Mouse (Mus musculus) MEL-GATA-1-ER (cell line): ENCODE results near the gene Lrrfip2.

Source experiments
- DNase-seq: peaks from one replicate; pipeline ENCODE4 v3.0.0-alpha.2; 2012; ENCODE audit warnings: low read depth; ENCODE audit errors: extremely low read depth

Lrrfip2 gene

DNA sequence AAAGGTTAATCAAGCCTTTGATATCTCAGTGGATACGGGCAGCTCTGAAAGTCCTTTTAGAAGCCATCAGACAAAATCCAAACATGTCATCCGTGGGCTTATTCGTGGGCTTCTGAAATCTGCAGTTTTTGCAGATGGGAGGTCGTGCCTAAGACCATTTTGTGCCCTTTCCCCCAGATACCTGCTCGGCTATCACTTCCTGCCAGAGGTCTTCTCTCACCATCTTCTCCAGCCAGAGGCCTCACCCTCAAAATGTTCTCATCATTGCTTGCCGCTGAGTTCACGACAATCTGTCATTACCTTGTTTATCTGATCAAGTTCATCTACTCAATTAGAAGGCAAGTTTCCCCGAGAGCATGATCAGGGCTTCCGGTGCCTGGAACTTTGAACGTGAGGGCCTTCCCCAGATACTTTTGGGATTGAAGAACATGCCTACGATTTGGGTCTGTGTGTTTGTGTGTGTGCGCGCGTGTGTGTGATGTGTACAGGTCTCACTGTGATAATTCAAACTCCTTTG lies at the start of gene Lrrfip2:
Gene Lrrfip2 (plus strand): TSS at position 467 of the 517 bp plus-strand sequence.
- no peak for DNase-seq

DNA sequence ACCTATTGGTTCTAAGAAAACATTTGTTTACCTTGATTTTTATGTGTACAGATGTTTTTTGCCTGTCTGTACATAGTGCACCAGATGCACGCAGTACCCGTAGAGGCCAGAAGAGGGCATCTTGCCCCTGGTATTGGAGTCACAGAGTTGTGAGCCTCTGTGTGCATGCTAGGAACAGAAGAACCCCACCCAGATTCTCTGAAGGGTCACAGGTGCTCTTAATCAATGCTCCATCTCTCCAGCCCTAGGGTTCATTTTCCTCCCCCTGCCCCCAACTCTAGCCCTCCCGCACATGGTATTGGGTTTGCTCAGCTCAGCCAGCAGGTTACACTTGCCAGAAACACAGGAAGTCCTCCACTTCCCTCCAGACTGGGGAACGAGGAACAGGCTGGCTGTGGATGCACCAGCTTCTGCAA lies 46.8 kb upstream of the Lrrfip2 start:
- DNase-seq, result no peak

DNA sequence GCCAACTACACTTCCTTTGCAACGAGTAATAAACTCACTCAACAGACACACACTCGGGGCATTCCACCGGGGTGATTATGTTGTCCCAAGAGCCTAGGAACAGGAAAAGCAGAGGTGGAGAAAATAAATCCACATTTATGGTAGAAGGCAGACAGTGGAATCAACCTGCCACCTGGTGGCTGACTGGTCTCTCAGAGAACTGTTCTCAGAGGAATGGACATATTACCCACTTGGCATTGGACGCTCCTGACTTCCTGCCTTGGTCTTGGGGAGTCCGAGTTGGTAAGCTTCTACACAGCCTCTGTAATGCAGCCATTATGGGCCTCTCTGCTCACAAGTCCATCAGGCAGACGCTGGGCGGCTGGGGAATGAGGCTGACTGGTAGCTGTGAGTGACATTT lies 45.2 kb upstream of the Lrrfip2 start:
- no peak for DNase-seq

DNA sequence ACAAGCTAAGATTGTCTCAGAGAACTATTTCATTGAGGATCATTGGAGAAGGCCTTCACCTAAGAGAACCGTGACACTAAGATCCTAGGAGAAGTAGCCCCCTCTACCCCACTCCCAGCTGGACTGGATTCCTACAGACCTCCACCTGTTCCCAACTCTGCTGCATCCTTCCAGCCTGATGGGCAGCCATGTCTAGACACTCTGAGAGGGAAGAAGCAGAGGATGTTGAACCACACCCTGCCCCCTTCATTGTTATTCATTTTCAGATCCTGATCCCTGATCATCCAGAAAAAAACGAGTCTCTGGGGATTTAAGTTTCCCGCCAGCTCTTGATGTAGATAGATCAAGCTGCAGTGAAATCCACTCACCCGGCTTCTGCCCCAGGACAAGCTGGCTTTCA lies 44.4 kb upstream of the Lrrfip2 start:
- DNase-seq, result no peak

DNA sequence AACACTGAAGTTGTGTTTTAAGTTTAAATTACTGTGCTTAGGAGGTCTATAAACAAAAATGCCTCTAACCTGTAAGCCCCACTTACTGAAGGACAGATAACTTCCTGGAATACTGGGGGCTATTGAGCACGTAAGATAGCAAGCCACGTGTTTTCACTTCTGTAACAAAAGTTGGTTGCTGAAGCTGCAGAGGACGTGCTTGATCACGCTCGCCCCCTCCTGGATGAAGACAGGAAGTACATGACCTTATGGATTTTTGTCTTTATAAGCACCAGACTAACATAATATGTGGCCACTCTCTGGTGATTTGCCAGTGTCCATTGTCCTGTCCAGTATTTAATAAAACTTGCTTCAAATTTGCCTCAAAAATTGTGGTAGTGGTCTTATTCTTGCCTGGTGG lies 39.6 kb upstream of the Lrrfip2 start:
- no peak for DNase-seq

DNA sequence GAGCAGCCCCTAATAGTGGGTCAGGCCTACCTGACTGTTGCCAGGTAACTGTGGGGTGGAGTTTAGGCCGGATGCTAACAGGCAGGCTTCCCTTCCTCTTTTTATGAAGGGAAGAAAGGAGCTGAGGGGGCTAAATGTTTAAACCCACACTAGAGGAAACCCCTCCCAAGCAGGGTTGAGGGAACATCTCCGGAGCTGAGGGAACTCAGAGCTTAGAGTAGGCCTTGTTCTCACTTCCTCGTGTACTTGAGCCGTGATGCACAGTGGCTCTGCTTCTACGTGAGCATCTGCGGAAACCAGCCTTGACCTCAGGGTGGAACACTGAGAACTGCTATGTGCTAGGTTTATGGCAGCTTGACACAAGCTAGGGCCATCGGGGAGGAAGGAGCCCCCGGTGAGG lies 36.6 kb upstream of the Lrrfip2 start:
- no peak for DNase-seq

DNA sequence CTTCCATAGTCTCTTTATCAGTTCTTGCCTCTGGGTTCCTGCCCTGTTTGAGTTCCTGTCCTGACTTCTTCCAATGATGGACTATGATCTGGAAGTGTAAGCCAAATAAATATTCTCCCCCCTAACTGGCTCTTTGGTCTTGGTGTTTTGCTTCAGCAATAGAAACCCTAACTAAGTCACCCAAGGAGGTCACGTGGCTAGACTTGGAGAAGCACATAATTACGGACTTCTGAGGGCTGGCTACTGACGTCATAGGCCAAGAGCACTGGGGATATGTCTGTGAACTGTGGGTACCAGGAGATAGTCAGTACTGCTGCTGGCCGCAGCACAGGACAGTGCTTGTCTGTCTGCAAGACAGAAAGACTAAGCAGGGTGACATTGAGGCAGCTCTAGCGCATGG lies 35.6 kb upstream of the Lrrfip2 start:
- DNase-seq, result no peak

DNA sequence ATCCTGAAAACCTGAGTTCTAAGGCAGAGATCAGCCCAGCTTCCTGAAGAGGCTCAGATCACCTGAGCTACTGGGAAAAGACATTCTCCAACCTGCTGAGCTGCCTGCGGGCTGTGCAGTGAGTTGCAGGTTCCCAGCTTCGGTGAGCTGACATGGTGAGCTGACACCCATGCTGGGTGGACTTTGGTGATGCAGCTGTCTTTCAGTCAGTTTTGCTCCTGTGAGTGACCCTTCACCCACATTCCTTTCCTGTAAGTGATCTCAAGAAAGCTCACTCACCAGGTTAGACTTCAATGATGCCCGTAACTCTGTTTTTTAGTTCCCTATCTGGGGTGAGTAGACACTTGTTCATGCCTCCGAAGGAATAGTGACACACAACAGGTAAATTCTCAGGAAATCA lies 32.1 kb upstream of the Lrrfip2 start:
- DNase-seq, result no peak

DNA sequence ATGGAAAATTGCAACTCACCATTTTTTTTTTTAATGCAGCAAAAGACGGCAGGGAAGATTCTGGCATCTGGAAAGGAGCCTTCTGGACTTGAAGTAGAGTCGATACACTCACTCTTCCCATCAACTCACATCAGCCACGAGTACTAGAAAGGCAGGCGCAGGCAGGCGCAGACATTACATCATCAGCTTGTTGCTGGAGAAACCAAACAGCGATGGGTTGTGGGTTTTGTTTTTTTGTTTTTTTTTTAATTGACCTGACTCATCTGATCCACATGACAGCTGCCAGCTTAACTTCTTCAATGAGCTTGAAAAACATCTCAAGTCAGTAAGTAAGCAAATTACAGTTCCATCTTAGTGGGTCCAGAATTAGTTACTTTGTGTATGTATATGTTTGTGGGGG lies 31.3 kb upstream of the Lrrfip2 start:
- no peak for DNase-seq

DNA sequence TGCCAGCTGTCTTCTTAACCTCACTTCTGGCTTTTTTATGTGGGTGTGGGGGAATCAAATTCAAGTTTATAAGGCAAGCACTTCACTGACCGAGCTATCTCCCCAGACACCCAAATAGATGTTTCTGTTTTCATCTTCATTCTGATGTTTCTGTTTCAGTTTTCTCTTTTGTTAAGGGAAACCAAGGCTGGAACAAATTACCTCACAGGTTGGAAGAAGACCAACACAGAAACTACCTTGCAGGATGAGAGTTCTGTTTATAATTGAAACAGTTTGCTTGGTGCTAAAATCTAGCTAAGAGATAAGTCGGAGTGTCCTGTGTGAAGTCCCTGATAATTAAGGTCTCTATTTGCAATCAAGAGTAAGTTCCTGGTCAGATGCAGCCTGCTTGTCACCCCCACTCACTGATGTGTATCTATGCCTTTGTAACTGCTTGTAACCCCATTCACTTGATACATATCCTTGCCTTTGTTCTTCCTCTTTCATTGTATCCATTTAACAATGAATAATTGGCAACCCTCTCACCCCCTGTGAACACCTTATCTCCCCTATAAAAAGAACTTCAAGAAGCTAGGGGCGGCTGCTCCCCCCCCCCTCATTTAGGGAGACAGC lies 30.3 kb upstream of the Lrrfip2 start:
- no peak for DNase-seq

DNA sequence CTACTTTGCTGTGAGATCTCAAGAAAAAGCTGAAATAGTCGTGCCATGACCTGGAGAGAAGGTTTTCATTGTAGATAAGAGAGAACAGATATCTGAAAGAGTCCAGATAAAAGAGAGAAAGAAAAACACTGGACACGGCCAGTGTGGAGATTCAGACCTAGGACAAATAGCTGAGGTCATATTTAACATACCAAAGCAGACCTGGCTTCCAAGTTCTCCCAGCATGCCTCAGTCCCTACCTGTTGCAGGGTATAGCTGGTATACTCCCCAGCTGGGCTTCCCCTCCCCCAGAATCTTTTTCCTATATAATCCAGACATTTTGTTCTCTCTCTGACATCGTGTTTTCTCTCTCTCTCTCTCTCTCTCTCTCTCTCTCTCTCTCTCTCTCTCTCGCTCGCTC lies 29.4 kb upstream of the Lrrfip2 start:
- no peak for DNase-seq

DNA sequence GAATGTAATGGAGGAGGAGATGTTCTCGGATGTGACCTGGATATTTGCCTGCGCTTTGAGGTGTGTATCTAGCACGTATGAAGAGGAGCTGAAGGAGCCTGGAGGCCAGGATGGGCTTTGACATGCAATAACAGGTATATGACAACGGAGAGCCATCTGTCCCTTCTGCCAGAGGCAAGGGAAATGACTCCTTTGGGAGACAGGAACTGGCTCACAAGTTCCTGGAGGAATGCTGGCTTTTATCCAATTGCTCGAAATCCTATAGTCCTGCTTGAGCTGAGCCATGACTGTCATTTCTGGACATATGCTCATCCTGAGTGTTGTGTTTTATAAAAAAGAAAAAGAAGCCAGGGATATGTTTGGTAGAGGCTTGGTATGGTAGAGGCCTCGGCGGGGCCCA lies 28.5 kb upstream of the Lrrfip2 start:
- DNase-seq, result no peak

DNA sequence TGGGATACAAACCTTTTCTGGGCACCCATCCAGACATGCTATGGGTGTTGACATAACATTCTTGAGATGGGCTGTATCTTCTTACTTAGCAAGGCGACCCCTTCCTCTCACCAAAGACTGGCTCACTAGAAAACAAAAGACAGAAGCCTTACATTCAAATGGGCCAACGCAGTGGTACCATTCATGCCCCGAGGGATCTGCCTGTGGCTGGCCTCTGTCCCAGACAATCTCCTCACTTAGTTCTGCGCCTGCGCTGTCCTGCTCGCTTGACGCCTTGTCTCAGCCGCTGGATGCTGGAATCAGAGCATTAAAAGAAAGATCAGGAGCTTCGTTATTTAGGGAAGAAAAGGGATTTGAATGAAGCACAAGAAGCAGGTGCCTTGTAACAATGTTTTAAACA lies 24.7 kb upstream of the Lrrfip2 start:
- no peak for DNase-seq

DNA sequence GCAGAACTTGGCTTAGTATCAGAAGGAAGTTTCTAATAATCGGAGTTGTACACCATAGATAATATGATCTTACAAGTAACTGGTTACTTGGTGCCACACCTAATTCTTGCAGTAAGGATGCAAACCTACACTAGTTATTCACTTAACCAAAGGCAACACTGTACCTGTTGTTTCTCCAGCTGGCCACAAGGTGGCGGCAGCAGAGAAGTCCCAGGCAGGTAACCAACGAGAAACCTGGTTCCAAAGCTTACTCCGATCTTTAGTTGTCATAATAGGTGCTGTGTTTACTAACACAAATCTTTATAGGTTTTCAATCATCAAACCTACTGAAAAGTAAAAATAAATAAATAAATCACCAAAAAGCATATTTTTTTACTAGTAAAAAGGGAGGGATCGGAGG lies 24.3 kb upstream of the Lrrfip2 start:
- no peak for DNase-seq

DNA sequence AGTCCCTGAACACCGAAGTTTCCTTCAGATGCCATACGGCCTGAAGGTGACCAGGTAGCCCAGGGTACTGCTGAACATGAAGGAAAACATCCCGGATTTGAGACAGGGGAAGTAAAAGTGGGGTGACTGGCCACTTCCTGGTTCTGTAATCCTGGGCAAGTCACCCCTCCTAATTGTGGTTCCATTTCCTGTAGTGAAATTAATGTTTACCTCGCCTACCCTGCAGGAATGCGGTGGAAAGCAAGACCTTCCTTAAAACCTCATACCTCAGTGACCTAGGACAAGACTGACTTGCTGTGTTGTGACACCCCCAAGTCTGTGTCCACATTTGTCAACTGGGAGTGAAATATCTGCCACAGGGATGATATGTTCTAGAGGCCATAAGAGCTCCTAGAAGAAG lies 22.8 kb upstream of the Lrrfip2 start:
- DNase-seq, result no peak

DNA sequence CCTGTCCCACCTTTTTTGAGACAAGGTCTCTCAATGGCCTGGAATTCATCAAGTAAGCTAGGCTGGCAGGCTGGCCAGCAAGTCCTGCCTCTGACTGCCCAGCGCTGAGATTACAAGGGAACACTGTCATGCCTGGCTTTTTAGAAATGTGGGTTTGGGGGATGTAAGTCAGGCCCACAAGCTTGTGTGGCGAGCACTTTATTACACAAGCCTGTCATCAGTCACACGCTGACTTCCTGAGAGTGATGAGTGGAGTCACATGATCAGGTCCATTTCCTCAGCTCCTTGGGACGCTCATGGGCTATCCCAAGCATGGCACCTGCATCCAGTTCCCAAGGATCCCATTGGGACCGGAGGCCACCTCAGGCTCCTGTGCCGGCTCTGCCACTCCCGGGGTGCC lies 21.7 kb upstream of the Lrrfip2 start:
- no peak for DNase-seq

DNA sequence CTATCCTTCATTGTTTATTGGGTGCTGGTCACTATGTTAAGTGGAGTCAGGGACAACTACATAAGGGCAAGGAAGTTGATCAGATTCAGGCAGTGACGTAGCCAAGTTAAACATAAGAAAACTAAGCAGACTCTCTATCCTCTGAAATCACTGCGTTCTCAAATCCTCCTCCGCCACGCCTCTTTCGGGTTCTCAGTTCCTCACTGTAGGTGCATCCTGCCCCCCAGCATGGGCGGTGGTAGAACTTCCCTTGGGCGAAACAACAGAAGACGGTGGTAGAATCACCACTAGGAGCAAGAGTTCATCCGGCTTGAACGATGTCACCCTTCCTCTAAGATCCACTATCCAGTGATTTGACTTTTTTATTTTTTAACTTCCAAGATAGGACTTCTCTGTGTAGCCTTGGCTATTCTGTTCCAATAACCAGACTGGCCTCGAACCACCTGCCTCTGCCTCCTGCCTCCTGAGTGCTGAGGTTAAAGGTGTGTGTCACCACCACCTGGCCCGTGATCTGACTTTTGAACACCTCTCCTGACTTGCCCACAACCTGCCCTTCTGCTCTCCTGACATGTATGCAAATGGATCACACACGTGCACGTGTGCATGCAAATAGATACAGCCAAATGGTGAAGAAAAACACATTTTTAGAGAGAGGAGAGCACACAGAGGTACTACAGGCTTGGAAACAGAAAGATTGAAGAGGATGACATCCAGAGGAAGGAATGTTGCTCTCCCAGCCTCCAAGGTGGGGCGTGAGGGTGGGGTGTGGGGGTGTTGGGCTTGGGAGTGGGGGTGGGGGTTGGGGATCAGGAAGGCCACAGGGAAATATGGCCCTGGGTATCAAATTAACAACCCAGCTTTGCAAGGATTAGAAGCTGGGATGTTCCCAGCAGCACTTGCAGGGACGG lies 20.7 kb upstream of the Lrrfip2 start:
- no peak for DNase-seq

DNA sequence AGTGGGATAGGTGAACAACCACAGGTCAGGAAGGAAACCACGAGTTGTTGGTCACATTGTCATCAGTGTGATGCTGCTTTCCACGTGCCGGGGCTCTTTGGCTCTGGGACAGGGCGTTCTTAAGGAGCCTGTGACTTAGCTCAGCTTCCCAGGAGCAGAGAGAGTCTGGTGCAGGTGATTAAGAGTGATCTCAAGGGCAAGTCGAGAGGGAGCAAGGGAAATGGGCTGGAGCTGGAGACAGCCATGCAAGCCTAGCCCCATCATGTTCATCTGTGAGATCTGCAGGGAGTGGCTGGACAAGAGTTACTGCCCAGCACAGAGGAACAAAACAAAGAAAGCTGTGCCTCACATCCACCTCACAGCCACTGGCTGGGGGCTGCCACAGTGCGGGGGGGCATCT lies 19.8 kb upstream of the Lrrfip2 start:
- DNase-seq, result no peak

DNA sequence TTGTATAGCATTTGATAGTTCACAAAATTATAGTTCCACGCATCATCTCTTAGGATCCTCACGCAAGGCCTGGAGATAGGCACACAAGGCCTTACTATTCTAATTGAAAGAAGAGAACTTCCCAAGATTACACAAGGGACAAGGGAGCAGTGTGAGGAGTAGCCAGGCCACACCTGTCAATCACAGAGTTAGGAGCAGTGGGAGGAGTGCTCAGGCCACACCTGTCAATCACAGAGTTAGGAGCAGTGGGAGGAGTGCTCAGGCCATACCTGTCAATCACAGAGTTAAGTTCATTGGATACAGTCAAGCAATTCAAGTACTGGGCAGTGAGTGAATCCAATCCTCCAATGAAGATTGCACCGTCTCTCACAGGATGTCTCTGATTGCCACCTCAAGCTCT lies 17.0 kb upstream of the Lrrfip2 start:
- DNase-seq, result no peak

DNA sequence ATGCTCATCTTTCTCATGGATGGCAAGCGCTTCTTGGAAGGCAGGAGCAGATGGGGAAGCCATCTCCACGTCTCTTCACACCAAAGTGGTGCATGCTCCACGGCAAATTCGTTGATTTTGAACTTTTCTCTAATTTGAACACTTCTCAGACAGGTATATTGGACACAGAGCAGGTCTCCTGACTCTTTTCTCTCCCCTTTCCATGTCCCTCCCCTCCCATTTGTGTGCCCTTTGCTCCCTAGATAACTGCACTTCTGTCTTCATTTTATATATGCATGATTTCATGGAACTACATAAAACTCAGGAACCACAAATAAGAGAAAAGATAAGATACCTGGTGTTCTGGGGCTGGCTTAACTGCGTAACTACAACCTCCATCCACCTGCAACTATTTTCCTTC lies 14.1 kb upstream of the Lrrfip2 start:
- DNase-seq, result no peak

DNA sequence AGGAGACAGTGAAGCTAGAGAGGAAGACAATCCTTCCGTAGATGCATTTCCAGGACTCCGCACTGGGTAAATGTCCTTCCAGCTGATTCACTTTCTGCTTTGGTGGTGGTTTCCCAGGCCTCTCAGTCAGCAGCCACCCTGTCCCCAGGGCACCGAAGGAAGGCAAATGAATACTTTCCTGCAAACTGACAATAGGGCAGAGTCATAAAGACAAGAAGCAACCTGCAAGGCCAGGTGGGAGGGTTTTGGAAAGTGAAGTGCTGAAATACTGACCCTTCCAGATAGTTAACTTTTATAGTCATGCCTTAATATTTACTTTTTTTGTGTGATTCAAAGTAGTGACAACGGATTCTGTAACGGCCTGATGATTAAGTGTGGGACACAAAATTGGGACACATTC lies 13.5 kb upstream of the Lrrfip2 start:
- DNase-seq, result no peak

DNA sequence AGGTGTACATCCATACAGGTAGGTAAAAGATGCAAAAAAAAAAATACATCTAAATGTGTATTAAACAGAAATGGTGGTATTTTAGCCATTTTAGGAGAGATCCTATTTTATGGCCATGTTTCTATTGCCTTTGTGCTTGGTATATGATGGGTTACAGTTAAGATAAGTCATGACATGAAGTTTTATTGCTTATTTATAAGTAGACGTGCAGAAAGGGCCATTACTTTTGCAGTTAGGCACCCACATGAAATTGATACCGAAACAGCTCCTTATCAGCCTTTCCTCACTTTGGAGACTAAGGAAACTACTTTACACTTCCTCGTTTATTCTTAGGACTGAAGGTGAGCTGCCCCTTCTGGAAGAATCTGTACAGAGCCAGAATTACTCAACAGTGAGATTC lies 9.5 kb upstream of the Lrrfip2 start:
- DNase-seq, result no peak

DNA sequence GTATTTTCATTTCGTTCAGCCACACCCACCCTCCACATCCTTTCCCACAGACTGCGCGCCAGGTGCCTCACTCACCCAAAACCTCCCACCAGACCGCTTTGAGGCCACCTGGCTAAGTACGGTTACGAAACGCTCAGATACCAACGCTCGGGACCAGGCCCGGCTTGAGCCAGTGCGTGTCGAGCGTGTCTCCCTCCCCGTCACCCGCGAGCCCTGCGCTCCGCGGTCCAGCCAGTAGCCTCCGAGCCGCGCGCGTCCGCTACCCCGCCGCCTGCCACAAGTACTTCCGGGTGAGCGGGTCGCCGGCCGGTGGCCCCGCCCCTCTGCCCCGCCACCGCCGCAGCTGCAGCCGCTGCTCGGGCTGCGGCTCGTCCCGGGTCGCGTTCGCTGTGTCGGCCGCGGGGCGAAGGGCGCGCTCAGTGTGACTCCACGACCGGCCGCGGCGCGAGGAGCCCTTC lies 431 bp downstream of the Lrrfip2 start:
- no peak for DNase-seq
